Mouse (Mus musculus) urinary bladder, postnatal 0 days (tissue): ENCODE data around the gene Slc7a15. TPM values are rescaled to one million over a fixed set of nuclear protein-coding genes. Genes with fewer than 3 reads are reported as not detected.

Experiments used
- polyA plus RNA-seq: library from polyadenylated mRNA; unstranded; fragments of >200 nt; fragmentation: Nextera tagmentation; extraction: Ambion mirVana; gene quantifications from 2 replicates; pipeline ENCODE4 v1.2.1, GENCODE M21; 2015

The Slc7a15 gene
- polyA plus RNA-seq, result not detected in 2 replicates

GRCm38 (mm10) chr12:8598966-8599365, at the start of gene Slc7a15:
Gene Slc7a15 (minus strand): TSS chr12:8599066.

GRCm38 (mm10) chr12:8499871-8500596, 98.8 kb downstream of the Slc7a15 start, which contains the start of gene Rhob:
Gene Rhob (minus strand): TSS chr12:8500009.

Other genes with a start within 250 kb of the Slc7a15 start
- 55.4 and 61.0 TPM in 2 replicates for gene Rhob, start 99.1 kb downstream of the Slc7a15 start, polyA plus RNA-seq
- gene Pum2, start 75.1 kb upstream of the Slc7a15 start, polyA plus RNA-seq, result 20.4 and 23.4 TPM in 2 replicates
- 101 and 102 TPM in 2 replicates for gene Sdc1, start 172.3 kb upstream of the Slc7a15 start, polyA plus RNA-seq